ENCODE assay signal across 31 mouse cellular contexts in genomic region chr7:34531639-34532038, GRCm38 (mm10).
"Had no signal": no experiment of that assay in that cellular context is flagged by ENCODE, and none has a peak within 500 bp of the region (broad histone marks: within the 10 kb centered on the region; RNA-seq: fewer than 3 reads in every experiment).

No protein-coding gene starts in this region.

- DNase-seq: left cerebral cortex, postnatal 4 days; liver; liver, embryonic 13.5 days; liver, postnatal 0 days; lung, adult 18-20 months; lung, adult 2 months; lung, embryonic 14.5 days; lung, postnatal 10 days; lung, postnatal 14 days; lung, postnatal 36 days; lung, postnatal 4 days; midbrain, embryonic 14.5 days had no signal

- H3K27me3 ChIP-seq: limb, embryonic 12.5 days; limb, embryonic 13.5 days; limb, embryonic 15.5 days; liver, embryonic 12.5 days; liver, embryonic 13.5 days; liver, embryonic 15.5 days; lung, embryonic 15.5 days; megakaryocyte, embryonic 14.5 days; midbrain, embryonic 12.5 days; midbrain, embryonic 13.5 days; midbrain, embryonic 15.5 days had no signal

- H3K4me2 ChIP-seq: limb, embryonic 12.5 days; limb, embryonic 13.5 days; limb, embryonic 15.5 days; liver, embryonic 11.5 days; liver, embryonic 12.5 days; liver, embryonic 13.5 days; liver, embryonic 15.5 days; lung, embryonic 14.5 days; lung, embryonic 15.5 days; midbrain, embryonic 11.5 days; midbrain, embryonic 12.5 days; midbrain, embryonic 13.5 days; midbrain, embryonic 15.5 days had no signal

- H3K4me1 ChIP-seq: limb, embryonic 10.5 days; limb, embryonic 12.5 days; limb, embryonic 13.5 days; limb, embryonic 15.5 days; liver, embryonic 12.5 days; liver, embryonic 13.5 days; liver, embryonic 15.5 days; lung, embryonic 15.5 days; megakaryocyte, embryonic 14.5 days; midbrain, embryonic 10.5 days; midbrain, embryonic 12.5 days; midbrain, embryonic 13.5 days; midbrain, embryonic 15.5 days had no signal

- H3K27ac ChIP-seq: limb, embryonic 10.5 days; limb, embryonic 12.5 days; limb, embryonic 13.5 days; limb, embryonic 15.5 days; liver, embryonic 12.5 days; liver, embryonic 13.5 days; liver, embryonic 14.5 days; liver, embryonic 15.5 days; lung, embryonic 15.5 days; macrophage; midbrain, embryonic 10.5 days; midbrain, embryonic 12.5 days; midbrain, embryonic 13.5 days; midbrain, embryonic 15.5 days had no signal

- H3K9ac ChIP-seq: limb, embryonic 12.5 days; limb, embryonic 13.5 days; limb, embryonic 15.5 days; liver, embryonic 12.5 days; liver, embryonic 13.5 days; liver, embryonic 14.5 days; liver, embryonic 15.5 days; liver, postnatal 0 days; lung, embryonic 14.5 days; lung, embryonic 15.5 days; midbrain, embryonic 12.5 days; midbrain, embryonic 13.5 days; midbrain, embryonic 15.5 days had no signal

- ATAC-seq: liver, embryonic 12.5 days; liver, postnatal 0 days; lung, postnatal 0 days; midbrain, embryonic 13.5 days; midbrain, embryonic 15.5 days; midbrain, embryonic 16.5 days had no signal

- H3K9me3 ChIP-seq: limb, embryonic 10.5 days; limb, embryonic 12.5 days; limb, embryonic 13.5 days; limb, embryonic 15.5 days; liver, embryonic 12.5 days; liver, embryonic 13.5 days; liver, embryonic 15.5 days; lung, embryonic 15.5 days; midbrain, embryonic 10.5 days; midbrain, embryonic 12.5 days; midbrain, embryonic 13.5 days; midbrain, embryonic 15.5 days had no signal

- H3K4me3 ChIP-seq: limb, embryonic 10.5 days; limb, embryonic 12.5 days; limb, embryonic 13.5 days; limb, embryonic 15.5 days; liver, embryonic 12.5 days; liver, embryonic 13.5 days; liver, embryonic 15.5 days; lung, embryonic 15.5 days; megakaryocyte, embryonic 14.5 days; midbrain, embryonic 10.5 days; midbrain, embryonic 12.5 days; midbrain, embryonic 13.5 days; midbrain, embryonic 15.5 days; myocyte had no signal

- H3K36me3 ChIP-seq: limb, embryonic 10.5 days; limb, embryonic 12.5 days; limb, embryonic 13.5 days; limb, embryonic 15.5 days; liver, embryonic 12.5 days; liver, embryonic 13.5 days; liver, embryonic 15.5 days; lung, embryonic 15.5 days; midbrain, embryonic 10.5 days; midbrain, embryonic 12.5 days; midbrain, embryonic 13.5 days; midbrain, embryonic 15.5 days had no signal
